Mouse (Mus musculus) layer of hippocampus, postnatal 10 days (tissue): Measurements from ENCODE around the gene Rab3il1. TPM values are rescaled to one million over a fixed set of nuclear protein-coding genes. Genes with fewer than 3 reads are reported as not detected.

Experiments
- DNase-seq, 2 experiments: peaks; one replicate each; pipeline ENCODE4 v3.0.0; 2021; ENCODE audit warnings: low spot score in 2 of 2
- total RNA-seq, 2 experiments: library from RNA; stranded (reverse); gene quantifications; 2 replicates each; pipeline ENCODE4 v1.2.3; 2021

The Rab3il1 gene
- total RNA-seq, 2 experiments from 2014 or later, result 13.9 to 14.5 TPM

GRCm38 (mm10) chr19:10059911-10060567, 58.6 kb downstream of the Rab3il1 start:
- DNase-seq, result peak; percentile 52 to 66

DNA sequence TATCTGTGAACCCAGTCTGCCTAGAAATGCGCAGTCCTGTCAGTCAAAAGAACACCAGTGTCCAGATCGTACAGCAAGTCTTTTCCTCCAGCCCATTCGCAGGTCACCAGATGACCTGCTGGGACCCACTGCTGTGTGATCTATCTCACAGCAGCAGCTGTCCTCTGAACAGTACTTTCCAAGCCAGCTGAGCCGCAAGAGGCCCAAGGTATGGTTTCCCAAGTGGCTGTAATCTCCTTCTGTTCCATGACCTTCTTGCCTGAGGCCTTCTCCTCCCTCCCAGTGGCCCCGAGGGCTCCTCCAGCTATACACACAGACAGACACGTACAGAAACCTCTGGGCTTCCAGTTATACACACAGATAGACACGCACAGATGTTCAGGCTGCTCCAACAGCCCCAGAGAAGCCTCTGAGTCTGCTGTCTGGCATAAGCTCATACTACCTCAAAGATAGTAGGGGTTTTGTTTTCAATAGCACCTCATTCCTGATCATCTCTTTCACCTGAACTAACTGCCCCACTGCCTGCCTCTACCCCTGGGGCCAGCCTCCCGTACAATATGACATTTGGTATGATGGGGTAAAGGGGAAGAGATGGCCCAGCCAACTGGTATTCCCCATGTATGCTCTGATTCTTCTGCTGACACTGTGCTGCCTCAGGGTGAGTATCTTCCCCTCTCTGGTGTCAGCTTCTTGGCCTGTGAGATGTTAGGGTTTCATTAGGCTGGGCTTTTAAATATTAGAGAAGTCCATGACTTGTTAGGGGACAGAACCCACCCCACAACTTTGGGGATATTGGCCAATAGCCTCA, 59.5 kb downstream of the Rab3il1 start:
- no peak for DNase-seq

DNA sequence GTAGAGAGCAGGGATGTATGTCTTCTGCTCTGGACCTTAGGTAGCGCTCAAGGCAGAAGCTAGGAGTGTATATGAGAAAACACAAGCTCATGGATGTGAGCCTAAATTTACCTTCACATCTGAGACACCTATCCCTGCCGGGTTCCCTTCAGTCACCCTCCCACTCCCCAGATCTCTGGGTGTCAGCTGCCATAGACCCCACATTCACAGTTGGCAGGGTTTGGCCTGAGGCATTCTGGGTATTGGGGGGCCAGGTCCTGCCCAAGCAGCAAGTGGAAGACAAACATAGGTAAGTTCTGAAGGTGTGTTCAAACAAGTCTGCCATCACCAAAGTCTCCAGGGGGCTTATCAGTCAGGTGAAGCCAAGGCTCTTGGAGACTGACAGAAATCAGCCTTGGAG, 60.2 kb downstream of the Rab3il1 start:
- DNase-seq, result no peak

- DNase-seq, result no peak
Observed at GRCm38 (mm10) chr19:10062292-10062691, 60.8 kb downstream of the Rab3il1 start.

DNA sequence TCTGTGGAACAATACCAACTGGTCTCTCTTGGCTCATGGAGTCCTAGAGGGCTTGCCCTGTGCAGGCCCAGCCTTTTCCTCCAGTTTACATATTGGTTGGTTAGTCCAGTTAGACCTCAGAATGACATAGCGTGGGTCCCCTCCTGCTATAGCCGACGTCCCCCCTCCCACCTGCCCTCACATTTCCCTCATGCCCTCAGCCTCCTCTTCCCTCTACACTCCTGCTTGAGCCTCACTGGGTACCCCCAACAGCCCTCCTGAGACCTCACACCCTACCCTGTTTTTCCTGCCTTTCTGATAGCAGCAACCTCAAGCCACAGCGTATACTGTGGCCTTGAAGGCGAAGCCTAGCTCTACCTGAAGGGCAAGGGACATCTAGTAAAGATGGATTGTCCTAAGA, 61.4 kb downstream of the Rab3il1 start:
- DNase-seq, result no peak

DNA sequence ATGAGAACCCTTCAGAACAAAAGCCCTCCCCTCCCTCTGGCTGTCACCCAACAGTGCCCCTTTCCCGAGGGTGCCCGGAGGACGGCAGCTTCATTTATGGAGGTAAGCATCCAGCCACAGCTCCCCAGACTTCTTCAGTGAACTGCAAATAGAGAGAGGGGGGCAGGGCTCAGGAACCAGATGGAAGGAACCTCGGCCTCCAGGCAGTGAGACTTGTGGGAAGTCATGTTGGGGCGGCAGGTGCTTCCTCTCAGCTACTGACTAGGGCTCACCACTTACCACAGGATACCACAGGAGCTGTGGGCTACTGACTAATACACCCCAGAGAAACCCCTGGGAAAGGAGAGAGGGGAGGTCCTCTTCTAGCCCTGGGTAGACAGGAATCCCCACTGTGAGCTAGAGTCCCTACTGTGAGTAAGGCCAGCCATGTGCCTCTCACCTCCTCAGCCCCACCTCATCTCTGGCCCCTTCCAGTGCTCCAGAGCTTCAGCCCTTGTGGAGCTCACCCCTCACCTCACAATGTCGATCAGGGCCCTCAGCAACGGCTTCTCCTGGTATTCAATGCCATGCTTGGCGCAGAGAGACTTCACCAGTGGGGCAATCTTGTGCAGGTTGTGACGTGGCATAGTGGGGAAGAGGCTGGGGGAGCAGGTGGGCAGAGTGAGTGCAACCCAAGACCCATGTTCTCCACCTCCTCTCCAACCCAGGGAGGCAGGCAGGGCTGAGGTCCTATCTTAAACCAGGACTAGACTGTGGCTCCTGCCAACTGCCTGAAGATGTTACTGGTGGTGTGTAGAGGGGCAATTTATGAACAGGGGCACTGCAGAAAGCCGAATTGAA, 62.9 kb downstream of the Rab3il1 start:
- DNase-seq, result no peak

GRCm38 (mm10) chr19:10065465-10066188, 64.2 kb downstream of the Rab3il1 start:
- DNase-seq, result no peak

- DNase-seq, result no peak
Observed at GRCm38 (mm10) chr19:10066189-10066500, 64.7 kb downstream of the Rab3il1 start.

GRCm38 (mm10) chr19:10066502-10066901, 65.0 kb downstream of the Rab3il1 start:
- no peak for DNase-seq

DNA sequence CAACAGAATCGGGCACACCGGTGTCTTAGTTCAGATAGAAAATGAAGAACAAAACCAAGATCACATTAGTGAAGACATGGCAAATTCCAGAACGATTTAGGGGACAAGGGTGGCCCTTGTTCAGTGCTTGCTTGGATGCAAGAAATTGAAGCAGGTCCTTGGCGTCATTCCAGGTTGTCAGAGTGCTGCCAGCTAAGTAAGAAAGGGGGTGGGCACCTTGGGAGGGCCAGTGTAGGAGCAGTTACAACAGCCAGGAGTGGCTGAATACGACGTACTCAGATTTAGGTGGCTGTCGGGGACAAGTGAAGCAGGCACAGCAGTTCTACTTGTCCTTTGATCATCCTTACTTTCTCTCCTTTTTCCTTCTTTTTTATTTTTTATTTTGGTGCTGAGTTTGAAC, 66.2 kb downstream of the Rab3il1 start:
- DNase-seq, result peak in 1 of 2 experiments; percentile 54

GRCm38 (mm10) chr19:10070186-10070980, 68.9 kb downstream of the Rab3il1 start:
- no peak for DNase-seq

GRCm38 (mm10) chr19:10071166-10071565, 69.7 kb downstream of the Rab3il1 start:
- DNase-seq, result peak; percentile 65 to 67

- DNase-seq, result no peak
Observed at GRCm38 (mm10) chr19:10071892-10072291, 70.4 kb downstream of the Rab3il1 start.

DNA sequence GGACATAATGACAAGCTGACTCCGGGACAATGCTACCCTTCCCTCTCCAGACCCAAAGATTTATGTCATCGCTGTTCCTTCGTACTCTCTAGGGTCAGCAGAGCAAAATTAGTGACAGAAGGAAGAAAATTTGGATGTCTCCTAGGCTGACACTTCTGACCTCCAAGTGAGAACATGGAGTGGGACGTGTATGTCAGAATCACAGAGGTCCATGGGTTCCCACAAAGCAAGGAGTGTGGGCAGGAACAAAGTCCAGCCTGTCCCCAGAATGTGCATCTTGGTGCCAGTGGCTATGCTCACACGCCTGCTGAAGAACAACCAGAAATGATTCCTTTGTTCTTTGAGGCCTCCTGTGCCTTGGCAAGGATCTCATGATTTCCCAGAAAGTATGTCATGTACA, 71.7 kb downstream of the Rab3il1 start:
- DNase-seq, result no peak

DNA sequence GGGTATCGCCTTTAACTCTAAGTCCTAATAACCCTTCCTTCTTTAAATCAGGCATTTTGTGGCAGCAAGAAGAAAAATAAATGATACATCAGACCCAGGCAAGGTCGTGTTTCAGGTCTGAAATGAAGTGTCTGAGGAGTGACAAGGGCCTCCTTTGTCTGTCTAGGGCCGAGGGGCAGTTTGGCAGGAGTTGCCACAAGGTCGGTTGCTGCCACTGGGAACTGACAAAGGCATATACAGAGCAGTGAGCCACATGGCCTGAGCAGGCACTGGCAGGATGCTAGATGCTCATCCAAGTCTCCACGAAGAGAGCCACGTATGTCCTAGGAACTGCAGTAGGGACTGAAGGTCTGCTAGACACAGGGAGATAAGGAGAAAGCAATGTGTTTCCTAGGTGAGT, 76.9 kb downstream of the Rab3il1 start:
- no peak for DNase-seq

DNA sequence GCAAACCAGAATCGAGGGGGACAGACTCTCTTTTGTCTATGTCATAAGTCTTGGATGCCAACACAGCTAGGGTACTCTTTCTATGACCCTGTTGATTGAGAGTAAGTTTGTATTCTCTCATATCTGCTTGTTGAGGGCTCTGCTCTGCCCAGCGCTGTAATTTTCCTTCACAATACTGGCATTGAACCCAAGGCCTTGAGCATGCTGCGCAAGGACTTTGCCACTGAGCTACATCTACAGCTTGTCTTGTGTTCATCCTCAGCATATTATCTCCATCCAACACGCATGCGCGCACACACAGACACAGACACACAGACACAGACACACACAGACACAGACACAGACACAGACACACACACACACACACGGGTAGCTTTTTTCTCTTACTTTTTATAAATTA, 78.9 kb downstream of the Rab3il1 start:
- DNase-seq, result no peak

GRCm38 (mm10) chr19:10082105-10082504, 80.6 kb downstream of the Rab3il1 start:
- DNase-seq, result no peak

GRCm38 (mm10) chr19:10085454-10085853, 84.0 kb downstream of the Rab3il1 start:
- no peak for DNase-seq

DNA sequence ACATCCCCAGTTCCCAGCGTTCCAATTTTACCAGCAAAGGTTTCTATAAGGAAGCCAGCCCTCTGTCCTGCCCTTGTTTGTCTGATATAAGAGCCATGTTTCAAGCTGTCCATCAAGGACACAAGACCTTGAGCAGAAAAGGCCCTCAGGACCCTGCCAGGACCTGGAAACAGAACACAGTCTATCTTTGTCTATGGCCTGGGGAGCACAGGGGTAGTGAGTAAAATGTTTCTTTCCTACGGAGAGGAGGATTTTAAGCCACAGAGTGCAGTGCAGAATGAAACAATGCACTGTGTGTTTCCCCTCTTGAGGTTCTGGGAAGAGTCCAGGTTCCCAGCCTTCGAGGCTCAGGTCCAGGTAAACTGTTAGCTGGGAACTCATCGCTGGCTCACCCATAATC, 85.5 kb downstream of the Rab3il1 start:
- DNase-seq, result no peak
